In the genomic region with DNA sequence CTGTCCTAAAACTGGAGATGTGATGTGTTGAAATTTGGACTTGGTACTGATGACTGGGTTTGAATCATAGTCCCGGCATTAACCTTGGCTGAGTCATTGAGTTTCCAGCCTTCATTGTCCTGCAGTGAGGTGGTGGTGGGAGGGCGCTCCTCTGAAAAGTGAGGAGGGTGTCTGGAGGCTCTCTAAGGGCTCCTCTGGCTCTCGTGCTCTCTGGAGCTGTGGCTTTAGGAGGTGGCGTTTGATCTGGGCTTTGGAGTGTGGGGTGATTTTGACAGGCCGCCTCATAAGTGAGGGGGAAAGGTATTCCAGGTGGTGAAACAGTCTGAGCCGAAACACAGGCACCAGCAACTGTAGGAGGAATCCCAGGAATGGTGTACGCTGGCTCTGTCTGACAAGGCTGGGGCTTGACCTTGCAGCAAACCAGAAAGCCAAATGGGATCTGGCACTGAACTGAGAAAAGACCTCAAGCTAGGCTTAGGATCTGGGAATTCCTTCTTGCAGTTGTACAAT, we compare ENCODE assay signal across 10 mouse cellular contexts.
A peak's percentile ranks its signal among the peaks of the same experiment; 100 is the strongest.
DNase-seq lines count a peak whose midpoint lies in the region; TF ChIP-seq lines count a peak whose summit lies in the region.
"Had no signal": no experiment of that assay in that cellular context is flagged by ENCODE, and none has a peak within 500 bp of the region (broad histone marks: within the 10 kb centered on the region; RNA-seq: fewer than 3 reads in every experiment).

No protein-coding gene starts in this region.

- H3K4me3 ChIP-seq in layer of hippocampus, adult 2 months, result no peak overlapping the region

- H3K27ac ChIP-seq in layer of hippocampus, adult 2 months, result peak overlapping the region; percentile 64; the same call in 1 of the 2 replicates
- H3K27ac ChIP-seq: kidney, postnatal 0 days; macrophage had no signal

- no peak for DNase-seq in layer of hippocampus, adult 2 months (ENCODE audit: low spot score in 2 of 2)
- DNase-seq in layer of hippocampus, adult 11-12 months (ENCODE audit: low spot score), result no peak
- DNase-seq in 3T3-L1 (ENCODE audit: low read depth, low spot score), result peak; percentile 92
- peak; percentile 90 for DNase-seq in Muller cell, postnatal 12 days (ENCODE audit: inconsistent ontology term)
- DNase-seq in gonadal fat pad, adult 2 months (ENCODE audit: low read depth), result peak; percentile 55
- no peak for DNase-seq in natural killer cell, adult 2 months (ENCODE audit: low spot score in 2 of 2)
- DNase-seq in gastrocnemius, adult 18-20 months (ENCODE audit: low spot score), result no peak
- DNase-seq in thymus, postnatal 10 days (ENCODE audit: low spot score in 2 of 2), result no peak

- no peak for TF ChIP-seq CTCF in layer of hippocampus, adult 2 months (conservative IDR thresholded peaks at IDR 0.05)

Comparison
In these comparisons a context has a peak if more than half of its experiments do, and no peak if none do; other contexts are left out.
1. DNase-seq: peak in 3T3-L1 (single experiment), Muller cell, postnatal 12 days (single experiment) and gonadal fat pad, adult 2 months (single experiment); none in layer of hippocampus, adult 2 months (0 of 2), layer of hippocampus, adult 11-12 months (single experiment), natural killer cell, adult 2 months (0 of 2), gastrocnemius, adult 18-20 months (single experiment) and thymus, postnatal 10 days (0 of 2).